Mouse (Mus musculus) gastrocnemius, adult 2 months (tissue): ENCODE data around the gene Slx4. TPM values are rescaled to one million over a fixed set of nuclear protein-coding genes. Genes with fewer than 3 reads are reported as not detected.
"Not testable (repeated sequence)": the region's sequence is repeated elsewhere in the genome, so short reads cannot be mapped to it uniquely, and the experiment has no call there.

Experiments used
- DNase-seq: peaks from one replicate; pipeline ENCODE4 v3.0.0; 2022
- H3K27ac ChIP-seq: fragments of 200-600 bp; 2 replicates; pipeline ENCODE4 v1.8.1; 2022; ENCODE audit warnings: mild to moderate bottlenecking
- H3K4me3 ChIP-seq: fragments of 200-600 bp; 2 replicates; pipeline ENCODE4 v1.8.1; 2022; ENCODE audit warnings: mild to moderate bottlenecking, moderate library complexity
- CTCF ChIP-seq: fragments of 200-600 bp; IDR thresholded peaks from 2 replicates; pipeline ENCODE4 v1.8.1; 2022; ENCODE audit warnings: antibody characterized with exemption, mild to moderate bottlenecking, moderate library complexity
- intact Hi-C: fragments of 180-260 bp; cut with DNase I; formaldehyde crosslinking; loops from one replicate; pipeline ENCODE4 v1.15.1; 2025
- total RNA-seq, 2 experiments: library from RNA; stranded (reverse); gene quantifications; 2 replicates each; pipeline ENCODE4 v1.2.3; 2021

Gene Slx4
- total RNA-seq, 2 experiments from 2014 or later, result 8.1 to 10.0 TPM

GRCm38 (mm10) chr16:3982173-3982572, 21.4 kb downstream of the Slx4 start:
- H3K27ac ChIP-seq, result no peak overlapping the region
- no peak overlapping the region for H3K4me3 ChIP-seq
- TF ChIP-seq CTCF, result no peak
- DNase-seq, result no peak
- intact Hi-C loops, result no loop called here

GRCm38 (mm10) chr16:3976712-3977111, 26.9 kb downstream of the Slx4 start:
- TF ChIP-seq CTCF, result no peak
- intact Hi-C loops, result no loop called here
- no peak for DNase-seq
- no peak overlapping the region for H3K4me3 ChIP-seq
- H3K27ac ChIP-seq, result no peak overlapping the region

DNA sequence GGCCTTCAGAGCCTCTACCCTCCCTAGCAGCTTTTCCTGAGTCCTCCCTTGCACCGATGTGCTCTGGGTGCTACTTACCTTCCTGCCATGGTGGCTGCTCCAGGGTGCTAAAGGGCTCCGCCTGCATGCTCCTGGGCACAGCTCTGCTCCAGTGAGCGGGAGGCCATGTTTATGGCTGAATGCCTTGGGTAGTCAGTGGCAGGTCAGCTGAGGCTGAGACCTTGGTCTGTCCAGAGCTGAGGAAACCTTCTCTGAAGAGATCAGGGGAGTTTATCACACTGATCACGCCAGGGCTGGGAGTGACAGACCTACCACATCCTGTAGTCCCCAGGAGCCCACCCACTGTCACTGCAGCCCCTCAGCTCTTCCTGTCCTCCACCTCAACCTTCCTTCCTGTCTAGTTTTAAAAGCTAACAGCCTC, 27.3 kb downstream of the Slx4 start, which contains the start of gene Nlrc3:
Nlrc3 (minus strand) TSS at position 382 of the 421 bp plus-strand sequence.
- H3K4me3 ChIP-seq, result no peak within 1 kb of the TSS
- H3K27ac ChIP-seq, result no peak within 1 kb of the TSS
- intact Hi-C loops, result no loop called here
- TF ChIP-seq CTCF, result no peak
- no peak for DNase-seq

- DNase-seq, result no peak
- intact Hi-C loops, result no loop called here
- H3K27ac ChIP-seq, result no peak overlapping the region
- no peak for TF ChIP-seq CTCF
- no peak overlapping the region for H3K4me3 ChIP-seq
Measured at GRCm38 (mm10) chr16:3975658-3976057, 27.9 kb downstream of the Slx4 start.

DNA sequence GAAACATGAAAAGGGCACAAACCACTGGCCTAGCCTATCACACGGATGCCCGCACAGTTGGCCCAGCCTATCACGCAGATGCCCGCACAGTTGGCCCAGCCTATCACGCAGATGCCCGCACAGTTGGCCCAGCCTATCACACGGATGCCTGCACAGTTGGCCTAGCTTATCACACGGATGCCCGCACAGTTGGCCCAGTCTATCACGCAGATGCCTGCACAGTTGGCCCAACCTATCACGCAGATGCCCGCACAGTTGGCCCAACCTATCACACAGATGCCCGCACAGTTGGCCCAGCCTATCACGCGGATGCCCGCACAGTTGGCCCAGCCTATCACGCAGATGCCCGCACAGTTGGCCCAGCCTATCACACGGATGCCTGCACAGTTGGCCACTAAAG, 29.1 kb downstream of the Slx4 start:
- H3K4me3 ChIP-seq, H3K27ac ChIP-seq, intact Hi-C loops, DNase-seq: not testable (repeated sequence)

DNA sequence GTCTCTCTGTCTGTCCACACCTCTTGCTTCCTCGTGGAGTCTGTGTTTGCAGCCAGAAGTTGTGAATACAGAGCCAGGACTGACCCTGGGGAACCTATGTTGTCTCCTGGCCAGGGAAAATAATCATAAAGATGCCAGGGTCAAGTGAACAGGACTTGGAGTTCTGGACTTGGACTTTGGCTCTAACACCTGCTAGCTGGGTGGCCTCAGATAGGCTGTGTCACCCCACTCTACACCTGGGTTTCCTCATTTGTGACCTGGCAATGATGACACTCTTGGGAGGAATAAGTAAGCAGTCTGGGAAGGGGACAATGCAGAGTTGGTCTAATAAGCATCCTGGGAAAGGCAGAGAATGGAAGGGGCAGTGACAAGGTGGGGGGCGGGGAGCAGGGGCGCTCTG, 38.0 kb downstream of the Slx4 start:
- no peak overlapping the region for H3K27ac ChIP-seq
- no peak for TF ChIP-seq CTCF
- H3K4me3 ChIP-seq, result no peak overlapping the region
- intact Hi-C loops, result no loop called here
- DNase-seq, result no peak

- no peak for TF ChIP-seq CTCF
- H3K4me3 ChIP-seq, result no peak overlapping the region
- intact Hi-C loops, result no loop called here
- no peak overlapping the region for H3K27ac ChIP-seq
- no peak for DNase-seq
Measured at GRCm38 (mm10) chr16:3964990-3965389, 38.6 kb downstream of the Slx4 start.

DNA sequence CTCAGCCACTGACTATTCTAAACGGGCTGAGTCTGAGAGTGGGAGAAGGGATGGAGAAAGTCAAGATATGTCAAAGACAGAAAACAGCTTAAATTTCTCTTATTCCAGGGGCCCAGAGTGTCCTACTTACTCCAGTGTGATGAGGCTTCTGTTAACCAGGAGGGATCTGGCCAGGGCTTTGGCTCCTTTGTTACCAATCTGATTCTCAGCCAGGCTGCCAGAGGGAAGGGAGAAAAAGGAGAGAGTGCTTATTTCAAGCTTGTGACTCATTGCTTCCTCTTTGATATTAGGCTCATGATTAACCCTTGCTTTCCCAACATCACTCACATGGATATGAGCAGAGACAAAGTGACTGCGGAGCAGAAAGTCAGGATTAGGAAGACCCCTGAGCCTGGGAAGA, 44.3 kb downstream of the Slx4 start:
- DNase-seq, result no peak
- Histone ChIP-seq H3K27ac (peak overlapping the region; percentile 35; the same call in 1 of the 2 replicates), H3K4me3 (no peak overlapping the region)
- intact Hi-C loops, result no loop called here
- TF ChIP-seq CTCF, result no peak

- no peak overlapping the region for H3K4me3 ChIP-seq
- no peak for TF ChIP-seq CTCF
- peak overlapping the region; percentile 75 for H3K27ac ChIP-seq
- intact Hi-C loops, result no loop called here
- peak; percentile 80 for DNase-seq
Measured at GRCm38 (mm10) chr16:3956369-3956768, 47.2 kb downstream of the Slx4 start.

- intact Hi-C loops, result no loop called here
- Histone ChIP-seq H3K4me3 (no peak overlapping the region), H3K27ac (no peak overlapping the region)
- no peak for DNase-seq
- TF ChIP-seq CTCF, result no peak
Measured at GRCm38 (mm10) chr16:3951141-3951540, 52.4 kb downstream of the Slx4 start.

DNA sequence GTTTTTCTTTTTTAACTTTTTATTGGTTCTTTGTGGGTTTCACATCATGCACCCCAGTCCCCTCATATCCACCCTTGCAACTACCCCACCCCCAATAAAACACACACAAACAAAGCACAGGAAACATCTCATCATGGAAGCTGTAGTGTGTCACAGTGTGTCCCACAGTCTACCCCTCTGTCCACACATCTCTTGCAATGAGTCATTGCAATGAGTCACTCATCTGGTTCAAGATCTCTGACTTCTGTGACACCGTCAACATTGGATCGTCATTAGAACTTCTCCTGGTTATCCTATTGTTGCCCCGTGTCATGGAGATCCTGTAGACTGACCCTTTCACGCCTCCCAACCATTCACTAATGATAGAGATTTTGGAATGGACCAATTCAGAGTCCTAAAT, 68.9 kb downstream of the Slx4 start:
- no peak overlapping the region for H3K27ac ChIP-seq
- TF ChIP-seq CTCF, result no peak
- DNase-seq, result no peak
- no peak overlapping the region for H3K4me3 ChIP-seq
- intact Hi-C loops, result no loop called here

GRCm38 (mm10) chr16:3934091-3934490, 69.5 kb downstream of the Slx4 start:
- intact Hi-C loops, result no loop called here
- TF ChIP-seq CTCF, result no peak
- Histone ChIP-seq H3K4me3 (no peak overlapping the region), H3K27ac (no peak overlapping the region)
- DNase-seq, result no peak

GRCm38 (mm10) chr16:3933536-3933935, 70.0 kb downstream of the Slx4 start:
- no peak for DNase-seq
- Histone ChIP-seq H3K4me3 (no peak overlapping the region), H3K27ac (no peak overlapping the region)
- no peak for TF ChIP-seq CTCF
- intact Hi-C loops, result no loop called here

- intact Hi-C loops, result no loop called here
- DNase-seq, result no peak
- H3K27ac ChIP-seq, result no peak overlapping the region
- no peak for TF ChIP-seq CTCF
- H3K4me3 ChIP-seq, result no peak overlapping the region
Measured at GRCm38 (mm10) chr16:3929151-3929550, 74.4 kb downstream of the Slx4 start.

Other genes starting within 250 kb of the Slx4 start
- not detected for gene Olfr15, start 172.9 kb downstream of the Slx4 start, total RNA-seq
- 1 to 10 TPM; 1.5 to 1.7 TPM for gene Zfp174, start 156.5 kb downstream of the Slx4 start, total RNA-seq
- gene Naa60, start 131.4 kb downstream of the Slx4 start, total RNA-seq, result 10 to 100 TPM; 29.7 to 45.7 TPM
- gene Zfp597, start 119.2 kb downstream of the Slx4 start, total RNA-seq, result 1 to 10 TPM; 6.3 to 6.6 TPM
- gene Gm20695, start 119.1 kb downstream of the Slx4 start, total RNA-seq, result under 1 TPM in 1 of 2 experiments, not detected in 1; 0.31 TPM
- 1 to 10 TPM; 1.9 to 2.0 TPM for gene 1700037C18Rik, start 95.1 kb downstream of the Slx4 start, total RNA-seq
- 1 to 10 TPM; 8.0 to 9.1 TPM for gene Cluap1, start 95.0 kb downstream of the Slx4 start, total RNA-seq
- gene Nlrc3, start 27.1 kb downstream of the Slx4 start, total RNA-seq, result 1 to 10 TPM; 1.6 to 4.4 TPM
- under 1 TPM in 1 of 2 experiments, not detected in 1; 0.82 TPM for gene Dnase1, start 33.2 kb upstream of the Slx4 start, total RNA-seq
- gene Trap1, start 74.1 kb upstream of the Slx4 start, total RNA-seq, result 100 to 1,000 TPM; 118 to 132 TPM
- 10 to 100 TPM; 40.5 to 41.6 TPM for gene Crebbp, start 210.2 kb upstream of the Slx4 start, total RNA-seq